Mouse (Mus musculus) gastrocnemius, adult 2 months (tissue): Measurements from ENCODE around the gene Psma6. TPM values are rescaled to one million over a fixed set of nuclear protein-coding genes. Genes with fewer than 3 reads are reported as not detected.
"Not testable (repeated sequence)": the region's sequence is repeated elsewhere in the genome, so short reads cannot be mapped to it uniquely, and the experiment has no call there.

Experiments used
- DNase-seq: peaks from one replicate; pipeline ENCODE4 v3.0.0; 2022
- H3K27ac ChIP-seq: fragments of 200-600 bp; 2 replicates; pipeline ENCODE4 v1.8.1; 2022; ENCODE audit warnings: mild to moderate bottlenecking
- H3K4me3 ChIP-seq: fragments of 200-600 bp; 2 replicates; pipeline ENCODE4 v1.8.1; 2022; ENCODE audit warnings: mild to moderate bottlenecking, moderate library complexity
- CTCF ChIP-seq: fragments of 200-600 bp; IDR thresholded peaks from 2 replicates; pipeline ENCODE4 v1.8.1; 2022; ENCODE audit warnings: antibody characterized with exemption, mild to moderate bottlenecking, moderate library complexity
- intact Hi-C: fragments of 180-260 bp; cut with DNase I; formaldehyde crosslinking; loops from one replicate; pipeline ENCODE4 v1.15.1; 2025
- total RNA-seq, 2 experiments: library from RNA; stranded (reverse); gene quantifications; 2 replicates each; pipeline ENCODE4 v1.2.3; 2021

Gene Psma6
- total RNA-seq, 2 experiments from 2014 or later = 165 to 168 TPM

DNA sequence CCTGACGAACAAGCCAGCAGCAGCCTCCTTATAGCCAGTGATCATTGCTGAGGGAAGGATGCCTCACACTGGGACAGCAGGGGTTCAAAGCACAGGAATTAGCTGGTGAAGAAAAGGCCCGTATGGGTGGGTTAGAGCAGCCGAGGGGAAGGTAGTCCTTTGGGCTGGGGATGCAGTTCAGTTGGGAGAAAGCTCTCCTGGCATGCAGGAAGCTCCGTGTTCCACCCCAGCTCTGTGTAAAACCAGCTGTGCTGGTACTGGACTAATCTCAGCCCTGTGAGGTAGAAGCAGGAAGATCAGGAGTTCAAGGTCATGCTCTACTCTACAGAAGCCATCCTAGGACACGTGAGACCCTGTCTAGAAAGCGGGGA, 6.4 kb upstream of the Psma6 start:
- no peak for DNase-seq
- intact Hi-C loops = loop anchor here (5.0 kb wide), 1 partner anchor 120 kb away; no protein-coding TSS in a partner anchor
- H3K27ac ChIP-seq = 0 out of 2 replicates have a peak overlapping the region, but pooled peaks have one; percentile 2
- H3K4me3 ChIP-seq = no peak overlapping the region
- TF ChIP-seq CTCF = no peak

DNA sequence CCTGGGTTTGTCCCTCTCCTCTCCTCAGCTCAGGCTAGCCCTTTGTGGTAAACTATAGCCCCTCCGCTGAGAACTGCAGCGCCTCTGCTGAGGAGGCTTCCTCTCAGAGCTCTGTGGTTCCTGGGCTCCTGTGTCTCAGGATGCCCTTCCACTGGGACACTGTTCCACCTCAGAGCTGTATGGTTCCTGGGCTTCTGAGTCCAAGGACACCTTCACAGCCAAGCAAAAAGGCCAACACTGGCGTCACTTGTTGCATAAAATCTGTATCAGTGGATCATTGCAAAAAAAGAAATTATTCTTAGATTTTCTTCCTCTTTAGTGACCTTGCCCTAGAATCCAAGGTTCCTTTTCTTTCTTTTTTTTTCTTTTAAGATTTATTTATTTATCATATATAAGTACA, 804 bp downstream of the Psma6 start:
- peak overlapping the region; percentile 72; the same call in 1 of the 2 replicates for H3K27ac ChIP-seq
- DNase-seq = no peak
- H3K4me3 ChIP-seq = no peak overlapping the region
- intact Hi-C loops = no loop called here
- TF ChIP-seq CTCF = no peak

DNA sequence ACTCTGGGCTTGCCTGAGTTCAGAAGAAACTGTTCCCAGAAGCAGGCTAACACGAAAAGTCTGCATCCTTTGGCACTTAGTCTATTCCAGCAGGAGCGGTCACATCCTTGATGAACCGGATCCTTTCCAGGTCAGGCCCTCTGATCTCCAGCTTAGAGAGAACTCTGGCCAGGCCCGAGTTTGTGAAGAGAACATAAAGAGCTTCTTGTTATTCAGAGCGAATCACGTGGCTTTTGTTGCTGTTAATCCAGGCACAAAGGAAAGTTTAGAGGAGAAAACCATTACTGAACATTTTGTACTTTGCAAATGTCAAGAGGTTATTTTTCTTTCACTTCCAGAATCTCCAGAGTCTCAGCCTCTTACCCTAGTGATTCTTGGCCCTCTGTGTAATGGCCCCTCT, 1.9 kb downstream of the Psma6 start:
- DNase-seq = peak; percentile 51
- H3K27ac ChIP-seq = peak overlapping the region; percentile 72
- intact Hi-C loops = no loop called here
- no peak overlapping the region for H3K4me3 ChIP-seq
- no peak for TF ChIP-seq CTCF

DNA sequence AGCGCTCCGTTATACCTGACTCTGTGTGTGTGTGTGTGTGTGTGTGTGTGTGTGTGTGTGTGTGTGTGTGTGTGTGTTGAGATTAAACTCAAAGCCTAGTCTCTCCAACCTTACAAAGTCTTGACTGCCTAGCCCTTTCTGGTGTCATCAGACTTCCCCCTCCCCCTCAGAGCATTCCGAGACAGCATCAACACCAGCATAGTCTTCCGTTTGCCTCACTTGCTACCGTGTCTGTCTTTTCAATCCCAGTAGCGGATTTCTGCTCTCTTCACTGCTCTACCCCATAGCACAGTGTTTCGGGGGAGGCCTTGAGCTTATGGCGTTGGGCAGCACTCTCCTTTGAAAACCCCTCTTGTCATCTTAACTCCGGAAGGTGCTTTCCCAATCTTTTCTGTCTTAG, 2.4 kb downstream of the Psma6 start:
- TF ChIP-seq CTCF = no peak
- intact Hi-C loops = no loop called here
- Histone ChIP-seq H3K4me3 (no peak overlapping the region), H3K27ac (peak overlapping the region; percentile 72)
- no peak for DNase-seq

DNA sequence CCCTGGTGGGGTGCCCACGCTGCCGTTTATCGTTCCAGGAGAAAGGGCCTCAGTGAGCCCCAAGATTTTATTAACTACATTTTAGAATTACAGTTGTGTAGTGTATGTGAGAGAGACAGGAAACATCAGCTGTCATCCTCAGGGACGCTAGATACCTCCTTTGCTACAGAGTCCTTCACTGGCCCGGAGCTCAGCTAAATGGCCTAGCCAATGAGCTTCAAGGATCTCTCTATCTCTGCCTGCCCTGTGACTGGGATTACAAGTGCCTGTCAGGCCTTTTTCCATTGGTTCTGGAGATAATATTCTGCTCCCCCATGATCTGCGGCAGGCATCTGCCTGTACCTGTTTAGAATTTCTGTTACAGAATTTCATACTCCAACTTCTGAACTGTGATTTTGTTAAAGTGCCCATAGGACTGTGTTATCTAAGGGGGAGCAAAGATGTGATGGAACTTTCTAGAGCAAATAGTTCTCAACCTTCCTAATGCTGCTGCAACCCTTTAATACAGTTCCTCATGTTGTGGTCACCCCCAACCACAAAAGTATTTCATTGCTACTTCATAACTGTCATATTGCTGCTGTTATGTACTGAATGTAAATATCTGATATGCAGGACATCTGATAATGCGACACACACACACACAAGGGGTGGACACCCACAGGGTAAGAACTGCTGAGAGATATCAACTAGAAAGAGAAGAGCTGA, 3.2 kb downstream of the Psma6 start:
- H3K4me3 ChIP-seq = no peak overlapping the region
- DNase-seq = no peak
- no peak for TF ChIP-seq CTCF
- H3K27ac ChIP-seq = peak overlapping the region; percentile 68
- intact Hi-C loops = no loop called here

DNA sequence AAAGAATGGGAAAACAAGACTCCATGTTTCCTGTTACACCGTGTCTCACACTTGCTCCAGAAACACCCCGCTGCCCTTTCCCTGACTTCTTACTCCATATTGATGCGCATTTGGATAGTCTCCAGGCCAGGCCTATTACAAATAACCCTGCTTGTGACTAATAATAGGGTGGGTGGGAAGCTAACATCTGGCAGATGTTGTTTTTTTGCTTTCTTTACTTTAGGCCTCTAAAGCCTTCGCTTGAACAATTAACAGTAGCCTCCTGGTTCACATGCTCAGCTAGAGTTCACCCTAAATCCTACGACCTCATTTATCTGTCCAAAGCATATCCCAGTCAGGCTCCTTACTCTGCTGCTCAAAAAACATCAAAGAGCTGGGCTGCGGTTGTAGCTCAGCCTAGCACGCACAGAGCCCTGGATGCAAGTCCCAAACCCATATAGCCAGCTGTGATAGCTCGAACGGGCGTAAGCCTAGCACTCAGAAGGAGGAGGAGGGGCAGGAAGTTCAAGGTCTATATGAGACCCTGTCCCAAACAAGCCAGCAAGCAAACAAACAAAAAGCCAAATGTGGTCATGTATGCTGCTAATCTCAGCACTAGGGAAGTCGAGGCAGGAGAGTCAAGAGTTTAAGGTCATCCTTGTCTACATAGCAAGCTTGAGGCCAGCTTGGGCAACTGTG, 3.9 kb downstream of the Psma6 start:
- Histone ChIP-seq H3K4me3 (no peak overlapping the region), H3K27ac (peak overlapping the region; percentile 68)
- intact Hi-C loops = no loop called here
- no peak for TF ChIP-seq CTCF
- DNase-seq = no peak

DNA sequence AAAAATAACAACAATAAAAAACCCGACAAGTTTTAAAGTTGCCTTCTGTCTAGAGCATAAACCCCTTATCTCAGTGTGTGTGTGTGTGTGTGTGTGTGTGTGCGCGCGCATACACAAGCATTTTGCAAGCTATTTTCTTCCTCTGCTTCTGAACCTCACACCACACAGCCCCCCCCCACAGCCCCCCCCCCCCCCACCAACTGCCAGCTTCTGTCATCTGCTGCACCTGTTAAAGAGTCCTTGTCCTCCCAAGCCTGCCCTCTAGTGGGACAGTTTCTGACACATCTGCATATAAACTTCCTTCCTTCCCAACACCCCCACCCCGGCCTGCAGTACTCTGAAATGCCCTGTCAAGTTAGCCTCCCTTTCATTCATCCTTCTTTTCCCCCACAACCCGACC, 4.5 kb downstream of the Psma6 start:
- intact Hi-C loops = no loop called here
- Histone ChIP-seq H3K4me3 (no peak overlapping the region), H3K27ac (peak overlapping the region; percentile 68)
- peak; percentile 36 for TF ChIP-seq CTCF
- DNase-seq = peak; percentile 49

DNA sequence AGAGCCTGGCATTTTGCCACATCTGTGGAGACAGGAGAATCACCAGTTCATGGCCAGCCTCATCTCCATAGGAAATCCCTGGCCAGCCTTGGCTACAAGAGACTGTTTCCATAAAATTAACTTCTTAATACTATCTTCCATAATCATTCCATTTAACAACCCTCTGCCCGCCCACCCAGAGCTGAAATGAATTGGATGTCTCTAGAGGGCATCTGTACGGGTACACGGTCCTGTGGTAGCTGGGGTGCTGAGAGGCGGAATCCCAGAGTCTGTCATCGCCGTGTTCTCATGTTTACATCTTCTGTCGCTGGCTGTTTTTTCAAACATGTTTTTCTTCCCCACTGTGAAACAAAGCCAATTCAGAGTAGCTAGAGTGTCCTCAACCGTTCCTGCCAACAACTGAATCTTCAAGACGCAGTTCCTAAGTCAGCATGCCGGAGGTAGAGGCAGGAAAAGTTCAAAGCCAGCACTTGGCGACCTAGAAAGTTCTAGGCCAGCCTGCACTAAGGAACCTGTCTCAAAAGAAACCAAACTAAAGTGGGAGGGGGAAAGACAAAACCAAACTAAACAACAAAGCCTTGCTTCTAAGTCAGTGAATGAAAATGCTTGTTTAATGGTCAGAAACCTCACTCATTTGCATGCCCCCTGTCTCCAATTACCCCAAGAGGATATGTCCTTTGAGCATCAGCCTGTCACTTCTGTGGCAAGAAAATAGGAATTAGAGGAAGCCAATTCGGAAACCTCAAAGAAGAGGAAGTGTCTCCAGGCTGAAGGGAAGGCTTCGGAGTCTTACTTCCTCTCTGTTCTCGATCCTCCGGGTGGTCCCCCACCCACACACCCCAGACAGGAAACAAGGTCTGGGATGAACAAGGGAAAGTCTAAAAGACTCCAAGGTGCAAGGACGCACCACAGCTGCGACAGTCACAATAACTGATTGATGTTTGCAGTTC, 5.4 kb downstream of the Psma6 start:
- no peak for DNase-seq
- H3K27ac ChIP-seq = peak overlapping the region; percentile 46

DNA sequence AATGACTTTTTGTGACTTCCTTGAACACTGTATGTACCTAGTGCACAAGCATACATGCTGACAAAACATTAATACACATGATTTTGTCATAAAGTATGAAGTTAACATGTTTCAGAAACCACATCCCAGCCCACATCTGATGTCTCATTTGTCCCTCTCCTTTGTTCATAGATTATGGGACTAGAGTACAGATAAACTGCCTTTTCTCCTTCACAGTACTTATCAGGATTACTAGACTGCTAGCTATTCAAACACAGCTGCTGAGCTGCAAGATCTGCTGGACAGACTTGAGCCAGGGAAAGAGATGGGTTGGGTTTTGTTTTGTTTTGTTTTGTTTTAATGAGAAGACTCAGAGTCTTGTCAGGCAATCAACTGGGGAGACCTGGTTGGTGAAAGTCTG, 8.1 kb downstream of the Psma6 start:
- no peak overlapping the region for H3K27ac ChIP-seq
- intact Hi-C loops = loop anchor here (5.0 kb wide), 1 partner anchor 35 kb away; no protein-coding TSS in a partner anchor
- TF ChIP-seq CTCF = no peak
- no peak for DNase-seq
- H3K4me3 ChIP-seq = no peak overlapping the region

More for the DNA sequence above, 5.4 kb downstream of the Psma6 start:
- intact Hi-C loops = loop anchor here (5.0 kb wide), 1 partner anchor 32 kb away; no protein-coding TSS in a partner anchor
- no peak overlapping the region for H3K4me3 ChIP-seq
- TF ChIP-seq CTCF = no peak

DNA sequence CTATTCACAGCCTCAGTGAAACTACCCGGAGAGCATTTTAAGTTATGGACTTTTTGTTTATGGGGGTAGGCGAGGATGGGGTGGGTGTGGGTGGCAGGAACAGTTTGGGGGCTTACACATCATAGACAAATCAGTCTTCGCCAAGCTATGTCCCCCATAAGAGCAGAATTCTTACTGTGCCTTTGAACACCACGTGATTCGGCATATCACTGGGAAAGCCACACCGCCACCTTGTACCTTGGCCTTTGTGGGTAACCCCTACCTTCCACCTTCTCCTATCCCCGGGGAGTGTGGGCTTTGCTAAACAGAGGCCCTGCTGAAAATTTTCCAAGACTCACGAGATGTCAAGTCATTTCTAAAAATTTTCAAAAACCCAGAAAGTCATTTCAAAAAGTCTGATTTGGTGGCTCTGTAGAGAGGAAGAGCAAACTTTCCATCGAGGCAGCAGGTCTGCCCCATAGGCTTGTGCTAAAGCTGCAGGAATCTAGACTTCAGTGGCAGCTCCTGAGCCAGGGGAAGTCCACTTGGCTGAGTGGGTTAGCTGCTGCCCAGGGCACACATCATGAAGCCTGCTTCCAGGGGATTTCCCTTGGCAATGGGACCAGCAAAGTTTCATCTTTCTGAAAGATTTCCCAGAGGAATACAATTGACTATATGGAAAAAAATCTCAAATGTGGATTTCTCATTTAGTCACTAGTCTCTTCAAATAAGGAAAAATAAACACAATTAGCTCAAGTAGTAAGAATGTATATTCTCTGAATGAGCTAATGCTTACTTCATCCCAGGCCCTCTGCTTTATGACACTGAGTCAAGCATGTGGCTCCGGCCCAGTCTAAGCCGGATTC, 8.9 kb downstream of the Psma6 start:
- DNase-seq = no peak
- TF ChIP-seq CTCF = no peak
- no peak overlapping the region for H3K27ac ChIP-seq
- no peak overlapping the region for H3K4me3 ChIP-seq
- intact Hi-C loops = loop anchor here (5.0 kb wide), 1 partner anchor 36 kb away; no protein-coding TSS in a partner anchor

DNA sequence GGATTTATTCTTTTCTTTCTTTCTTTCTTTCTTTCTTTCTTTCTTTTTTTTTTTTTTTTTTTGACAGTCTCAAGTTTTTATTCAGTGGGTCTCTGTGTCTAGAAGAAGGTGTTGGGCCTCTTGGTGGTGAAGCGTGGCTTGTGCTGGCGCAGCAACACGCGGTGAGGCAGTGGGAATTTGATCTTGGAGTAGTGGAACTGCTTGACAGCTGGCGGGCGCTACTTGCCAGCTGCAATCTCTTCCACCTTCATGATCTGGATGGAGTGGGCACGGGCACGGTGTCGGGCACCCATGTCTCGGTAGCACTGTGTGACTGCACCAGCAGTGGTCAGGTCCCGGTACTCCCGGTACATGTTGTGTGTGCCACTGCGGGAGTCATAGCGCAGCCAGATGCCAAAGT, 11.6 kb downstream of the Psma6 start:
- H3K4me3 ChIP-seq, H3K27ac ChIP-seq: not testable (repeated sequence)
- intact Hi-C loops = loop anchor here (5.0 kb wide), 1 partner anchor 47 kb away; no protein-coding TSS in a partner anchor
- peak; percentile 52 for DNase-seq

DNA sequence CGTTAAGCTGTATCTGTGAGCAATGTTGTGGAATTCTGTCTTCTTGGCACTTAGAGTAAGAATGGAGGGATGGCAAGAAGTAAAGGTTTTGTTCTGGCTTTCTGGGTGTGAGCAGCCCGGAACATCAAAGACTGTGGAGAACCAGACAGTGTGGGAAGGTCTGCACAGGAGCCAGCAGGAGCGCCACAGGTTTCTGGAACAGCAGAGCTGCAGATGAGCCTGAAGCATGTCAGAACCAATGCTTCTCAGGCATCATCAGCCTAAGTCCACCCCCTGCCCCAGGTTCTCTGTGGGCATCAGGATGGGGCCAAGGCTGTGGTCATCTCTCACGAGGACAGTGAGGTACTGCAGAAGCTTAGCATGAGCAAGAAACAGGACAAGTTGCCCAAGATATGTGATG, 12.5 kb downstream of the Psma6 start:
- TF ChIP-seq CTCF = no peak
- no peak for DNase-seq
- intact Hi-C loops = loop anchor here (5.0 kb wide), 1 partner anchor 46 kb away; no protein-coding TSS in a partner anchor
- Histone ChIP-seq H3K4me3 (no peak overlapping the region), H3K27ac (no peak overlapping the region)
